8 mouse cellular contexts compared by ENCODE assay signal in the genomic region with DNA sequence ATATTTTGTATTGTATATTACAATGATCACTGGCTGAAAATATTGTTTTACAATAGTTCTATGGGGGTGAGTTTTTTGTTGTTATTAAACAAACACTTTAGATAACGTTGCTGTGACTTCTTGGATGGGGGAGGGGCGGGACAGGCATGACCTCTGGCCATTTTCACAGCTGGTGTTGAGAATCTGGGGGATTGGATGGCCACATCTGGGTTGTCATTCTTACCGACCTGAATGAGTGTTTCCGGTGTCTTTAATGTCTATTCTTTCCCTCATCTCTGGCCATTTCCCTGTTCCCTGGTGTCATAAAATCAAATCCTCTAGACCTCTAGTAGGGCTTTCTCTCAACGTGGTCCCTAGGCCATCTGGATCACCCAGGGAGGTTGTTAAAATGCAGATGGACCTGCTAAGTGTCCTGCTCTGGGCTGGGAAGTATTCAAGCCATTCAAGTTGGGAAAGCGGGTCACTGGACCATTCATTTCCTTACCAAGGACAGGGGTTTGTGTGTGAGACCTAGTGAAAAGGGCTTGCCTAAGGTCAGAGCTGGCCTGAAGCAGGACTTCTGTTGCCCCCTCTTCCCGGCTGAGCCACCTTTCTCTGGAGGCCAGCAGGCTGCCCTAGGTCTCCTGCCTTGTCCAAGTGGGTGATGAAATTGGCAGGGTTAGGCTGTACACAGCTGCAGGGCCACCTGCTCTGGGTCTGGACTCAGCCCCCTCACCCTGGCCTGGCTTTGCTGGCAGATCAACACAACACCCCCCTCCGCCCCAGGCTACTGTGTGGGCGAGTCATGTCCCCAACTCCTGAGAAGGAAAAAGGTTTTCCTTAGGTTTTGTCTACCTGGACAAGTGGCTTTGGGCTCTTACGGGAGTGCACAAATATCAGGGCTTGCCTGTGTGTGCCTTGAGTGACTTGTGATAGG. TPM values are rescaled to one million over a fixed set of nuclear protein-coding genes. Genes with fewer than 3 reads are reported as not detected.
DNase-seq lines count a peak whose midpoint lies in the region; ATAC-seq and TF ChIP-seq lines count a peak whose summit lies in the region.

No protein-coding gene starts in this region.

- H3K9ac ChIP-seq in heart, embryonic 15.5 days: peak overlapping the region; percentile 53
- peak overlapping the region; percentile 93 for H3K9ac ChIP-seq in limb, embryonic 11.5 days (ENCODE audit: low read length)
- peak overlapping the region; percentile 84 for H3K9ac ChIP-seq in neural tube, embryonic 13.5 days

- intact Hi-C loops in left cerebral cortex, adult 2 months (cut with DNase I): no loop called here
- intact Hi-C loops in gastrocnemius, postnatal 14 days (cut with DNase I; ENCODE audit: low total_unique reads): no loop called here

- H3K4me1 ChIP-seq in heart, embryonic 15.5 days (replicated peaks): peaks cover 80% of the 10 kb centered on the region
- peaks cover 29% of the 10 kb centered on the region for H3K4me1 ChIP-seq in limb, embryonic 11.5 days (ENCODE audit: control insufficient read depth, insufficient read depth, low read length)
- H3K4me1 ChIP-seq in neural tube, embryonic 13.5 days (replicated peaks): peaks cover 76% of the 10 kb centered on the region

- H3K27me3 ChIP-seq in heart, embryonic 15.5 days: no peaks in the 10 kb centered on the region
- no peaks in the 10 kb centered on the region for H3K27me3 ChIP-seq in limb, embryonic 11.5 days (ENCODE audit: control insufficient read depth, insufficient read depth, low read length)
- no peaks in the 10 kb centered on the region for H3K27me3 ChIP-seq in neural tube, embryonic 13.5 days

- no peak for TF ChIP-seq CTCF in left cerebral cortex, adult 2 months (IDR thresholded peaks at IDR 0.05)

- DNase-seq in left cerebral cortex, adult 2 months (ENCODE audit: extremely low spot score in 1 of 2, low spot score in 2 of 2): no peak
- no peak for DNase-seq in left cerebral cortex, adult 8-10 months (ENCODE audit: low spot score in 2 of 2)
- peak; percentile 63 for DNase-seq in embryo, embryonic 10 days (ENCODE audit: low spot score)
- peak; percentile 77 for DNase-seq in limb, embryonic 11.5 days (ENCODE audit: low spot score)
- no peak for DNase-seq in gastrocnemius, postnatal 14 days
- no peak for DNase-seq in gastrocnemius, adult 18-20 months (ENCODE audit: low spot score)

- peak overlapping the region; percentile 79 for H3K27ac ChIP-seq in left cerebral cortex, adult 2 months
- peak overlapping the region; percentile 86 for H3K27ac ChIP-seq in heart, embryonic 15.5 days
- H3K27ac ChIP-seq in limb, embryonic 11.5 days (replicated peaks; ENCODE audit: low read depth, low read length): peak overlapping the region; percentile 91
- H3K27ac ChIP-seq in neural tube, embryonic 13.5 days (replicated peaks): peak overlapping the region; percentile 88

- 17% methylated on average over 10 of the region's 10 CpGs for WGBS in heart, embryonic 15.5 days
- 5% methylated on average over 10 of the region's 10 CpGs for WGBS in limb, embryonic 11.5 days
- 11% methylated on average over 10 of the region's 10 CpGs for WGBS in neural tube, embryonic 13.5 days

- H3K9me3 ChIP-seq in heart, embryonic 15.5 days (replicated peaks): no peaks in the 10 kb centered on the region
- no peaks in the 10 kb centered on the region for H3K9me3 ChIP-seq in limb, embryonic 11.5 days (ENCODE audit: control insufficient read depth, low read length)
- no peaks in the 10 kb centered on the region for H3K9me3 ChIP-seq in neural tube, embryonic 13.5 days

- H3K4me3 ChIP-seq in left cerebral cortex, adult 2 months: peak overlapping the region; percentile 42
- H3K4me3 ChIP-seq in heart, embryonic 15.5 days: peak overlapping the region; percentile 57
- H3K4me3 ChIP-seq in limb, embryonic 11.5 days (ENCODE audit: low read depth, low read length): peak overlapping the region; percentile 92
- peak overlapping the region; percentile 57 for H3K4me3 ChIP-seq in neural tube, embryonic 13.5 days

- no peaks in the 10 kb centered on the region for H3K36me3 ChIP-seq in heart, embryonic 15.5 days
- H3K36me3 ChIP-seq in limb, embryonic 11.5 days (ENCODE audit: control insufficient read depth, insufficient read depth, low read length): no peaks in the 10 kb centered on the region
- H3K36me3 ChIP-seq in neural tube, embryonic 13.5 days: no peaks in the 10 kb centered on the region

- no peak for ATAC-seq in heart, embryonic 15.5 days (replicated peaks; ENCODE audit: insufficient number of reproducible peaks, insufficient read depth, low FRiP score, low read depth)
- no peak for ATAC-seq in limb, embryonic 11.5 days (ENCODE audit: insufficient number of reproducible peaks, low FRiP score, low TSS enrichment, low read depth)
- no peak for ATAC-seq in neural tube, embryonic 13.5 days (ENCODE audit: low read depth)

- peak overlapping the region; percentile 73 for H3K4me2 ChIP-seq in heart, embryonic 15.5 days
- H3K4me2 ChIP-seq in limb, embryonic 11.5 days (ENCODE audit: low read depth, severe bottlenecking): peak overlapping the region; percentile 54
- peak overlapping the region; percentile 89 for H3K4me2 ChIP-seq in neural tube, embryonic 13.5 days

RNA-seq across cellular contexts. Expression of a gene that starts 1.5 kb away (rescaled TPM):
- total RNA-seq in left cerebral cortex, adult 2 months (2021): 10 to 100 TPM; 22.4 to 24.2 TPM
- 10 to 100 TPM; 19.1 to 30.8 (median 22.9) TPM for total RNA-seq in left cerebral cortex, adult 8-10 months (2022)
- 61.9 and 63.1 TPM in 2 replicates for polyA plus RNA-seq in heart, embryonic 15.5 days (2015; fragmentation: Nextera tagmentation; extraction: Ambion mirVana)
- 221 and 248 TPM in 2 replicates for polyA plus RNA-seq in limb, embryonic 11.5 days (2014; fragmentation: Nextera tagmentation; extraction: Ambion mirVana)
- polyA plus RNA-seq in neural tube, embryonic 13.5 days (2015; fragmentation: Nextera tagmentation; extraction: Ambion mirVana): 63.6 and 68.2 TPM in 2 replicates
- 10 to 100 TPM; 12.5 to 17.3 TPM for total RNA-seq in gastrocnemius, postnatal 14 days (2021)
- total RNA-seq in gastrocnemius, adult 18-20 months (2021): 10 to 100 TPM; 16.0 to 28.5 TPM

RNA-seq across cellular contexts. Expression of a gene that starts 16.4 kb away (rescaled TPM):
- 1 to 10 TPM; 1.7 to 1.9 TPM for total RNA-seq in left cerebral cortex, adult 2 months (2021)
- total RNA-seq in left cerebral cortex, adult 8-10 months (2022): 1 to 10 TPM; 2.1 to 4.8 (median 2.5) TPM
- polyA plus RNA-seq in heart, embryonic 15.5 days (2015; fragmentation: Nextera tagmentation; extraction: Ambion mirVana): 20.8 and 24.2 TPM in 2 replicates
- polyA plus RNA-seq in limb, embryonic 11.5 days (2014; fragmentation: Nextera tagmentation; extraction: Ambion mirVana): 18.5 and 22.3 TPM in 2 replicates
- 4.5 and 4.7 TPM in 2 replicates for polyA plus RNA-seq in neural tube, embryonic 13.5 days (2015; fragmentation: Nextera tagmentation; extraction: Ambion mirVana)
- 1 to 10 TPM; 5.9 to 6.0 TPM for total RNA-seq in gastrocnemius, postnatal 14 days (2021)
- 1 to 10 TPM; 2.6 to 3.5 TPM for total RNA-seq in gastrocnemius, adult 18-20 months (2021)

RNA-seq across cellular contexts. Expression of a gene that starts 50.7 kb away (rescaled TPM):
- total RNA-seq in left cerebral cortex, adult 2 months (2021): 10 to 100 TPM; 17.6 to 19.8 TPM
- total RNA-seq in left cerebral cortex, adult 8-10 months (2022): 10 to 100 TPM; 15.5 to 18.6 (median 18.2) TPM
- polyA plus RNA-seq in heart, embryonic 15.5 days (2015; fragmentation: Nextera tagmentation; extraction: Ambion mirVana): 18.9 and 20.3 TPM in 2 replicates
- polyA plus RNA-seq in limb, embryonic 11.5 days (2014; fragmentation: Nextera tagmentation; extraction: Ambion mirVana): 37.1 and 38.5 TPM in 2 replicates
- 45.5 TPM in 2 replicates for polyA plus RNA-seq in neural tube, embryonic 13.5 days (2015; fragmentation: Nextera tagmentation; extraction: Ambion mirVana)
- 10 to 100 TPM; 11.9 to 13.8 TPM for total RNA-seq in gastrocnemius, postnatal 14 days (2021)
- 10 to 100 TPM; 11.3 to 12.7 TPM for total RNA-seq in gastrocnemius, adult 18-20 months (2021)

Comparison
In these comparisons a context has a peak if more than half of its experiments do, and no peak if none do; other contexts are left out.
1. DNase-seq: peak in embryo, embryonic 10 days (single experiment) and limb, embryonic 11.5 days (single experiment); none in left cerebral cortex, adult 2 months (0 of 2), left cerebral cortex, adult 8-10 months (0 of 2), gastrocnemius, postnatal 14 days (single experiment) and gastrocnemius, adult 18-20 months (single experiment).
2. H3K4me3 ChIP-seq: peak in every context shown above with its lines; median percentile 92 in limb, embryonic 11.5 days; 57 in heart, embryonic 15.5 days; 57 in neural tube, embryonic 13.5 days; 42 in left cerebral cortex, adult 2 months.
3. Peak in every context shown above with its lines, with median percentiles within 50 percentile points of each other: H3K27ac ChIP-seq, H3K4me2 ChIP-seq and H3K9ac ChIP-seq.